Mouse (Mus musculus) heart, postnatal 14 days (tissue): ENCODE measurements at regions not wholly inside any gene's neighbourhood (a gene's known extent, or its start where the extent isn't known, plus 50 kb on each side); places are given as distances from the start of the nearest gene placed in this dataset.
"Not testable (repeated sequence)": the region's sequence is repeated elsewhere in the genome, so short reads cannot be mapped to it uniquely, and the experiment has no call there.

ENCODE experiments used
- DNase-seq, 2 experiments: peaks; one replicate each; pipeline ENCODE4 v3.0.0; 2021 to 2022
- intact Hi-C: fragments of 180-260 bp; cut with DNase I; formaldehyde crosslinking; loops from one replicate; pipeline ENCODE4 v1.15.1; 2025

- DNase-seq, result peak; percentile 2 to 14
- intact Hi-C loops, result loop anchor here (10.0 kb wide), 1 partner anchor 112 kb away; no protein-coding TSS in a partner anchor
Observed at GRCm38 (mm10) chr7:60622271-60623249, 482.5 kb upstream of the Snrpn start.

GRCm38 (mm10) chr7:60617070-60617674 lies 477.2 kb upstream of the Snrpn start:
- intact Hi-C loops, DNase-seq: not testable (repeated sequence)
